Mouse (Mus musculus) T-helper 2 cell (primary cell): ENCODE results near the gene Spg7.
"Not testable (repeated sequence)": the region's sequence is repeated elsewhere in the genome, so short reads cannot be mapped to it uniquely, and the experiment has no call there.

Experiments used
- in situ Hi-C: fragments of 300-600 bp; cut with MboI, MseI; formaldehyde crosslinking; loops from one replicate; pipeline ENCODE4 v1.15.1; 2025; ENCODE audit warnings: high pct_unique_total_duplicates

Gene Spg7

DNA sequence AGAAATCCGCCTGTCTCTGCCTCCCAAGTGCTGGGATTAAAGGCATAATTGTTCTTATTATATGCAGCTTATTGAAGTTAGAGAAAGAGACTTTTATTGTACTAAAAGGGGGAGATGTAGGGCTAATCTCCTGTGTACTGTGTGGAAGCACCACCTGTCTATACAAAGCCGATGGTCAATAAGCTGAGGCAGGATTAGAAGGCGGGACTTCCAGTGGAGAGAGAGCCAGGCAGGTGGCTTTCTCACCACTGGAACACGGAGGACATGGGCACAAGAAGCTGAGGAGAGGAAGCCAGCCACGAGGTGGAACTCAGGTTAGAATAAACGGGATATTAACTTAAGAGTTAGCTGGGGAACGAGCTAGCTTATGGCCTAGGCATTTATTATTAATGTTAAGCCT, at the start of gene Spg7:
Gene Spg7, plus strand, starts transcription at position 222 of the 400 bp plus-strand sequence.
- in situ Hi-C loops, result no loop called here

DNA sequence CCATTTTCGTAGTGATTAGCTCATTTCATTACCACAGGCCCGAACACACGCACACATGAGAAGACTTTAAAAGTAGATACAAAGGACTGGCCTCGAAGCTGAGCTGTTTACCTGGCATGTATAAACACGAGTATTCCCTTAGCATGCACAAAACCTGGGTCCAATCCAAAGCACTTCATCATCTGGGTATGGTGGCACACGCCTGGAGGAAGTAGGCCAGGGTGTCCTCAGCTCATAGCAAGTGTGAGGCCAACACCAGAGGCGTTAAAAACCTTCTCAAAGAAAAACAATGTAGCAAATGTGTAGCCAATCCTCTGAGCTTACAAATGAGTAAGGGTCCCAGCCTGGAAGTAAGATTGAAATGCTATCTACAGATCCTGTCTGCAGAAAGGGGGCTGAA, 48.3 kb upstream of the Spg7 start:
- in situ Hi-C loops, result loop anchor here (25.0 kb wide), 1 partner anchor 1248 kb away; no protein-coding TSS in a partner anchor

DNA sequence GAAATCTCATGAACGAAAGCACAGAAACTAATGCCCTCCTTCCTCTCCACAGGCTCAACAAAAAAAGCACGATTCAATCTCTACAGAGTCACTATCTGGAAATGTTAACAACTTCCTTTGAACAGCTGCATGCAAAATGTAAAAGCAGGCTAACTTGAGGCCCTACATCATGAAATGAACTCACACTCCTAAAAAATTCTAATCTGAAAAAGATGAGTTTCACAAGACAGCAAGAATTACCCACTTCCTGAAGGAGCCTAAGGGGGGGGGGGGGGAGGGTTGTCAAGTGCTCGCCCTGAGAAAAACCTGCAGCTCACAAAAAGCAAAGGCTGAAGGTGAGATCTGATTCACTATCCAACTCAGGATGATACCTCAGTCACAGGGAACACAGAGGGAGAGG, 47.7 kb upstream of the Spg7 start:
- in situ Hi-C loops, result loop anchor here (25.0 kb wide), 1 partner anchor 1247 kb away; no protein-coding TSS in a partner anchor

DNA sequence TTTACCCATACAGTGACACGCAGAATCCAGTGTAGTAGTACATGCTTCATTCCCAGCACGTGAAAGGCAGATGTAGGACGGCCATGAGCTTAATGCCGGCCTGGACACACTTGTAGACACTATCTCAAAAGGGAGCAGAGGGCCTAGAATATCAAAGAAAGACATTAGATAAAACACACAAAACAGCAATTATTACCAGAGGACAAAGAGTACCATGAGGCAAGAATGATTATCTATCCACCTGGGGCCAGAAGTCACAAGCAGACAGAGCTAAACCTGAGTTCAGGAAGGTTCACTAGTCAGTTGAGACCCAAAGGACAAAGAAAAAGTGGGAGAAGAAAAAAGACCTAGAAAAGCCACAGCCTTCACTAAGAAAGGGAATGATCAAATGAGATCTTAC, 45.6 kb upstream of the Spg7 start:
- in situ Hi-C loops, result loop anchor here (25.0 kb wide), 1 partner anchor 1245 kb away; no protein-coding TSS in a partner anchor

DNA sequence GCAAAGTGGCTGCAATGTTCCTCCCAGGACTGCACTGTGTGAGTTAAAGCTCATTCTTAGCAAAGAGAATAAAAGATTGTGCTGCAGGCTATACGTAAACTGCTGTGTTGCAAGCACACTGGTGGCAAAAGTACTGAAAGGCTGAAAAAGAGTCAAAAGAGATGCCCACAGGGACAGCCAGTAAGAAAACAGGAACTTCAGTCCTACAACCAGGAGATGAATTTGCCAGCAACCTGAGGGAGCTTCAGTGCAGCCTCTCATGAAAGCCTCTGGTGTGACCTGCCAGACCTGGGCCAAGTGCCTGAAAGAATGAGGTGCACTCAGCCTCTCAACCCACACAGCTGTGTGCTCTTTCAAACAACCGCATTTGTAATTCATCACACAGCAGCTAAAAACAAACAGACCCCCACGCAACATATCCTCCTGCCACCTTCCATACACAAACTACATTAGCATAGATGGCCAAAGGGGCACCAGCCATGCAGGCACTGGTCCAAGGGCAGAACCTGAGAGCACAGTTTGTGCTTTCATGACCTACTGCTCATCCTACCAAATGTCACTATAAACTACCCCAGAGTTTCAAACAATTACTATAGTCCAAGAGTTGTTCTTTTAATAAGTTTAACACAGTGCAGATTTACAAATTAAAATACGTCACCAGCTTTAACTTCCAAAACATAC, 44.1 kb upstream of the Spg7 start:
- in situ Hi-C loops, result loop anchor here (25.0 kb wide), 1 partner anchor 1244 kb away; no protein-coding TSS in a partner anchor

DNA sequence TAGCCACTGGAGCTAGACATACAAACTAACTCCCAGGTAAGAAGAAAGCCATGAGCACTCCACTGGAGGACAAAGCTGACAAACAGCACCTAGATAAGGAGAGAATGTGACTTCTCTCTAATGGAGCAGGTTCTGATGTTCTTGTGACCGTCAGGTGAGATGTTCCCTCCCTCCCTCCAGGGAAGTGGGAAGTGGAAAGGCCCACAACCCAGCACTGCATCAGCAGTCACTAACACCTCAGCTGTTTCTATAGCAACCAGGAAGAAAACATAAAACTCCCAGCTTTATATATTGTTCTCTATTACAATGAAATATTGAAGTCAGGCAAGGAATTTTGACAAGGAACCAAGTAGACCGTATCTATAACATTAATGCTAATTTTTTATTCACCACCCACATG, 42.7 kb upstream of the Spg7 start:
- in situ Hi-C loops, result loop anchor here (25.0 kb wide), 1 partner anchor 1242 kb away; no protein-coding TSS in a partner anchor

DNA sequence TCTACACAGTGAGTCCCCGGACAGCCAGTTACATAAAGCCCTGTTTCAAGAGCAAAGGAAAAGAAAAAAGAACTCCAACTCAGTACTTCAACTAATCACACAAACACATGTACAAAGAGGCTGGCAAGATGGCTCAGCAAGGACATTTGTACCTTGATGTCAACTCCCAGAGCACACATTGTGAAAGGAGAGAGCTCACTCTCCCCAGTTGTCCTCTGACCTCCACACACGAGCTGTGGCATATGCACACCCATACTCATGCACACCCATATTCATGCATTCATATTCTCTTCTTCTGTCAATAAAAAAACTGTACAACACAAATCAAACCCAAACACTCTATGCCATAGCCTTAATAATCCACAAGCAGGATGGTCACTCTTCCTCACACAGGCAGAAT, 41.9 kb upstream of the Spg7 start:
- in situ Hi-C loops, result loop anchor here (25.0 kb wide), 1 partner anchor 1241 kb away; no protein-coding TSS in a partner anchor

DNA sequence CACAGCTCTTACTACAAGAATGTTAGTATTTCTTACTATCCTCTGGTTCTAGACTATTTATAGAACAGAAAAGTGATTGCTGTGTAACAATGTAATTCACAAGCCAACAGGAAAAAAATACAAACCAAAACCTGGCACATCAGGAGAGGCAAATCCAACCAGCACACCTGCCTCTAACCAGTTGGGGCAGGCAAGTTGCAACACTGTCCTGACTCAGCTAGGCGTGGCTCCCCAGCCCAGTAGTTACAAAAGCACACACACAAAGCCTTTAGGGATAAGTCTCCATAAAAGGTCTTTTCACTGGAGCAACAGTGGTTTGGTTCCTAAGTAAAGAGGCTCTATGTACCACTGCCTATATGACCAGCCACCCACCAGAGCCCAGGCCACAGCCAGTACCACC, 41.5 kb upstream of the Spg7 start:
- in situ Hi-C loops, result loop anchor here (25.0 kb wide), 1 partner anchor 1241 kb away; no protein-coding TSS in a partner anchor

DNA sequence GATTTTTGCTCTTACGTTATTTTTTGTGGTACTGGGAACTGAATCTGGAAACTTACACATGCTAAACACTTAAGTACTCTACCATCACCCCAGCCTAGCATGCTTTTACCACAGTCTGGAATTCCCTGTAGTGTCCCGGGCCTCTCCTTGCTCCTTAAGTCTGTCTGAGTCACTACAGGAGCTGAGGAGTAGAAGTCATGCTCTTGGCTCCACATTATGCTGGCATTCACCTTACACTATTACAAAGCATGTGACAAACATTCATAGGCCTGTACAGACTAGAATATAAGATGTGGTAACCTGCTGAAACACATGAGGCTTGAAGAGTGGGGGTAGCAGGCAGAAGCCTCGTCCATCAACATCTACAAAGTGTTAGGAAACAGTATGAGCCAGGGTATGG, 40.0 kb upstream of the Spg7 start:
- in situ Hi-C loops, result loop anchor here (25.0 kb wide), 1 partner anchor 1240 kb away; no protein-coding TSS in a partner anchor

DNA sequence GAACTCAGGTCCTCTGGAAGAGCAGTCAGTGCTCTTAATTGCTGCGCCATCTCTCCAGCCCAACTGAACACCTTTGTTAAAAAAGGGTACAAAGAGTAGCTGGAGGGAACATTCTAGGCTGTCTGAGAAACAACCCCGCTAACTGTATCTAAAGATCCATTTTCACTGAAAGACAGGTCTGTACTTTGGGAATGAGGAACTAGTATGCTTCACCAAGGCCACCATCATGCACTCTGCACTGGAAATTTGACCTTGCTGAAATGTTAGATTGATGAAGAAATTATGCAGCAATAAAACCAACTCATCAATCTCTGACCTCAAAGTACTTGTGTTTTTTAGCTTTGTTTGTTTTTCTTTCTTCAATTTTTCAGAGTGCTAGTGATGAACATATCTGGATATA, 38.5 kb upstream of the Spg7 start:
- in situ Hi-C loops, result loop anchor here (25.0 kb wide), 1 partner anchor 1238 kb away; no protein-coding TSS in a partner anchor

DNA sequence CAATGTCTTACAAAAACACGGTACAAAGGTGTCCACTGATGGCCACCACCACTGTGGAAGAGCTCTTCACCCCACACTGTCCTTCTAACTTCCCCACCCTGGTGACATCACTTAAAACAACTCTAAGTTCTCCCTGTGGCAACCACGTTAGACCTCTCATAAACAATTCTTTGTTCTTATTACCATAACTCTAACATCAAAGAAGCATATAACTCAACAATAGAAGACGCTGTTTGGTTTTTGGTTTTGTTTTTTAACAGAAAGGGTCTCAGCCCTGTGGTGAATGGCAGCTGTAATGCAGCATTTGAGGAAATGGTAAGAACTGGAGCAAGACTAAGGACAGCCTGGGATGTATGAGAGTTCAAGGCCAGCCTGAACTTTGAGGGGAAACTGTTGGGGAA, 36.8 kb upstream of the Spg7 start:
- in situ Hi-C loops, result no loop called here

DNA sequence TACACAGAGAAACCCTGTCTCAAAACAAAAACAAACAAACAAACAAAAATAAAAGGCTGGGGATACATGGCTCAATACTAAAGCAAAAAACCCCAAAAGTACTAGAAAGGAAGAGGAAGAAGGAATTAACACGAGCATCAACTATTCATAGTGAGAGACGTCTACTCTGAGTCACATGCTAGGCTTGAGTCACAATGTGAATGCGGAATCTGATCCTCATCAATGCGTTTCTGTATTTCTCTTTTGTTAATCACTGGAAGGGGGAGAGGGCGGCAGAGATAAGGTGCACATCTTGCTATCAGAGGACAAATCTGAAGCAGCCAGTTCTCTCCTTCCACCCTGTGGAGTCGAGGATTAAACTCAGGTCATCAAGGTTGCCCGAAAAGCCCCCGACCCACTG, 35.0 kb upstream of the Spg7 start:
- in situ Hi-C loops, result no loop called here

DNA sequence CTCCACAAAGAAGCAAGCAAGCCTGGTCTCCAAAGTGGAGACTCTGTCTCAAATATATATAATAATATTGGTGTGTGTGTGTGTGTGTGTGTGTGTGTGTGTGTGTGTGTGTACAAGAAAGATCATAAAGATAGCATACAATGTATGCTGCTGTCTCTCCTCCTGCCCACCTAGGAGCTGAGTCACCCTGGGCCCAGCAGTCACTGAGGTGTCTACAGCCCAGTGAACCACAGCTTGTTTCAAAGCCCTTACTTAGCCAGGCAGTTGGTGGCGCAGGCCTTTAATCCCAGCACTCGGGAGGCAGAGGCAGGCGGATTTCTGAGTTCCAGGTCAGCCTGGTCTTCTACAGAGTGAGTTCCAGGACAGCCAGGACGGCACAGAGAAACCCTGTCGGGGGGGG, 32.7 kb upstream of the Spg7 start:
- in situ Hi-C loops, result not testable (repeated sequence)

DNA sequence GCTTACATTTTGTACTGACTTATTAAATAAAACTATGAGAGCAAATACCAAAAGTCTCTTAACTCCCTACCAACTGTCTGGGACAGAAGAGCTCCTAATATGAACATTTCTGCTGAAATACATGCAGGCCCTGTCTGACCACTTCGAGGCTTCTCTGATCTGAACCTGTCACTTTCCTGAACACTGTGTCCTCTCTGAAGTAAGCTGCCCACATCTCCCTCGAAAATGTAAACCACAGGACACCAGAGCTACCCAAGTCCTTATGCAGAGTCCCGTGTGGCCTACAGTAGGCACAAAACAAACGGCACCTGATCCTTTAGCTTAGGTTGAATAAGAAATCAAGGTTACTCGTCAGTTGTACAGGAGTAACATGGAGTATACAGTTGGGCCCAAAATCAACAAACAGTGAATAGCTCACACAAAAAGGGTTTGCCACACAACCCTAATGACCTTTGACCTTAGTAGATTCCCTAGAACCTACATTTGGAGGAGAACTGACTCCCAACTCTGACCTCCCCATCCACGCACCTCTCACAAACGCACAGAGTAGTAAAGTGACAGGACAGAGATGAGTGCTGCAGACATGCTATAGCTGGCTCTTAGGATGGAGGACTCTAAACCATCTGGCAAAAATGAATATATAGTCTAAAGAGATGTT, 31.3 kb upstream of the Spg7 start:
- in situ Hi-C loops, result no loop called here

DNA sequence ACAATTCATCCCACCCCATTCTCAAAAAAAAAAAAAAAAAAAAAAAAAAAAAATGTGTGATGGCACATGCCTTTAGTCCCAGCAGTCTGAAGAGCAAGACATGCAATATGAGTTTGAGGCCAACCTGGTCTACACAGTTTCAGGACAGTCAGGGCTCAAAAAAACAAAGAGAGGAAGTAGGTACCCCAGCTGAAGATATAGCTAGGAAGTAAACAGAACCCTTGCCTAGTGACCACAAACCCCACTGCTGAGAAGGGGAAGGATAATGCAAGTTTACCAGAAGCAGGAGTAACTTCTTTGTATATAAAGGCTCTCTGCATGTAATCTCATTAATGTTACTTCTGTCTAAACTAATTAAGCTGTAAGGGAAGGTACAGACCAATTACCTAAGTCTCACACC, 30.0 kb upstream of the Spg7 start:
- in situ Hi-C loops, result no loop called here

DNA sequence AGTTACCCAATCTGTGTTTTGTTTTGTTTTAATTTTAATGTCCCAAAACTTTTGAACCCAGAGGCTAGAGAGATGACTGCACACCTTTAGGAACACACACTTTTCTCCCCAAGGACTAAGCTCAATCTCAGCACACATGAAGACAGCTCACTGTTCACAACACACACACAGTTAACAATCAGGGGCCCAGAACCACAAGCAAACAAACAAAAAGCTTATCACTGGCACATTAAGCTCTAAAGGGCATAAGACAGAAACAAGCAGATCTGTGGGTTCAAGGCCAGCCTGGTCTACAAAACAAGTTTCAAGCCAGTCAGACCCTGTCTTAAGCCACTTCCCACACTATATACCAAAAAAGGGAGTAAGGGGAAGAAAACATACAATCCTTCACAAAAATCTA, 29.3 kb upstream of the Spg7 start:
- in situ Hi-C loops, result no loop called here

DNA sequence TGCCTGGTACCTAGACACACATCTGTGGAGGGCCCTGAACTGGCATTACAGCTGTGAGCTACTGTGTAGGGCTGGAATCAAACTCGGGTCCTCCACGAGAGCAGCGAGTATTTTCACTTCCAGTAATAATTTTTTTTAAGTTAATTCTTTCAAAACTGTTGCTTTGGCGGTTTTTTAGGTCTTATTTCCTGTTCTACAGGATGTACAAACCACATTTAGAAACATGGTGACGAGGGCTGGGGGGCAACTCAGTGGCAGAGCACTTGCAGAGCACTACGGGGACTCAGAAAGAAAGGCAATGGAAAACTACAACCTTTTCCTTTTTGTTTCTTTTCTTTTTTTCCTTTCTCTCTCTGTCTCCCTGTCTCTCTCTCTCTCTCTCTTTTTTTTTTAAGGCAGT, 28.6 kb upstream of the Spg7 start:
- in situ Hi-C loops, result no loop called here

DNA sequence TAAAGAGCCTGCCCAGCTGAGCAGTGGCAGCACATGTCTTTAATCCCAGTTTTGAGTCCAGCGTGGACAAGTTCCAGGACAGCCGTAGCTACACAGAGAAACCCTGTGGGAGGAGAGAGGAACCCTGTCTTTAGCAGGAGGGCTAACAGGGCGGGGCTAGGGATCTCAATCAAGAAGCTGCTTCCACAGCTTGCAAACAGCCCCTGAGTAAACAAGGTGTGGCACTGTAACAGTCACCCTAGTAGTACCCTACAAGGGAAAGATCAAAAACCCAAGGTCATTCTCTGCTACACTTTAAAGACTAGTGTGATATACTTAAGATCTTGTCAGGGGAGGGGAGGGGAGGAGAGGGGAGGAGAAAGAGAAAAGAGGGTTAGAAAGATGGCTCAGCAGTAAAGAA, 25.8 kb upstream of the Spg7 start:
- in situ Hi-C loops, result no loop called here

DNA sequence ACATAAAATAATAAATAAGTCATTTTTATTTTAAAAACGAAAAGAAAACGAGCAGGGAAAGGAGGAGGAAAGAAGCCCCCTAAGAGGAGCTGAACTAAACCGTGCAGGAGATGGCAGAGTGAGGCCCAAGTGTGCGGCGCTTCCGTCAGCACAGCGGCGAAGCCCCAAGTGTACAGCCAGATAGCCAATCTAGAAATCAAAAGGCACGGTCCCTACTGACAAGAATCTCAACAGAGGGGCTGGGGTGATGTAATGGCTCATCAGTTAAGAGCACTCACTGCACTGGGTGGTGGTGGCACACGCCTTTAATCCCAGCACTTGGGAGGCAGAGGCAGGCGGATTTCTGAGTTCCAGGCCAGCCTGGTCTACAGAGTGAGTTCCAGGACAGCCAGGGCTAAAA, 25.3 kb upstream of the Spg7 start:
- in situ Hi-C loops, result no loop called here

DNA sequence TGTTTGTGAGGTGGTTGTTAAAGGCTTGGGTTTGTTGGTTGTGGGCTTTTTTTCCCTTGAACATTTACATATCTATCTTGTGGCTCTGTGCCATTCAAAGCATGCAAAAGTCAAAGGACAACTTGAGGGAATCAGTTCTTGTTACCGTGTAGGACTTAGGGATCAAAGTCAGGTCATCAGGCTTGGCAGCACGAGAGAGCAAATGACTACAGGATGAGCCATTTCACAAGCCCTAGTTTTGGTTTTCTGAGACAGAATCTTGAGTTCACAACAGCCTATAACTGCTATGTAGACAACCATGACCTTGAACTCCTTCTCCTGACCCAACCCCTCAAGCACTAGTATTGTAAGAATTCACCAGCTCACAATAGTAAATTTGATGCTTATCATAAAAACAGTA, 24.4 kb upstream of the Spg7 start:
- in situ Hi-C loops, result no loop called here

DNA sequence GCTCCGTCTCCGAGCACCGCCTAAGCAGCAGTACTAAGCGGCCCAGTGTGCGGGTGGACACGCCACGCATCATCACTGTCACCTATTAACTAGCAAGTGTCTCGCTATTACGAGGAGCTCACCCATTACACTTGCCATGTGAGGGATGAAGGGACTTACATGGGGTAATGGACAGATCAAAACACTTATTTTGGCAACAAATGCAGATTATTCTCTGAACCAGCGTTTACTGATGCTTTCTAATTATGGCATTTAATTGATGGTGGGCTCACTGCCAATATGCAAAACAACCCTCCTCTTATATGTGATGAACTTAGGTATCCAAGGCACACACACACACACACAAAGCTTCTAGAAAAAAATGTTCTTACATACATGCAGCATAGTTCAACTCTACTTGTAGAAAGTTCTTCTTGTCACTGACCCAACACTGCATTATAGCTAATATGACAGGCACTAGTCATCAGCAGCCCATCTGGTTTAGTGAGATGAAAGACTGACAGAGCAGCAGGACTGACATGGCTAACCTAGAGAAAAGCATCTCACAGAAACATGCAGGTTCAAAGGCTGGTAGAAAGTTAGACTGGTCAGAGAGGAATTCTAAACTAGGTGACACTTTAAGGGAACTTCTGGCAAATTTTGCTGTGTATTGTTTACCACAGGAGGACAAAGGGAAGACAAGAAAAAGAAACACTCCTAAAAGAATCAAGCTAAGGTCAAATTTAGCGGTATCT, 23.2 kb upstream of the Spg7 start:
- in situ Hi-C loops, result no loop called here

DNA sequence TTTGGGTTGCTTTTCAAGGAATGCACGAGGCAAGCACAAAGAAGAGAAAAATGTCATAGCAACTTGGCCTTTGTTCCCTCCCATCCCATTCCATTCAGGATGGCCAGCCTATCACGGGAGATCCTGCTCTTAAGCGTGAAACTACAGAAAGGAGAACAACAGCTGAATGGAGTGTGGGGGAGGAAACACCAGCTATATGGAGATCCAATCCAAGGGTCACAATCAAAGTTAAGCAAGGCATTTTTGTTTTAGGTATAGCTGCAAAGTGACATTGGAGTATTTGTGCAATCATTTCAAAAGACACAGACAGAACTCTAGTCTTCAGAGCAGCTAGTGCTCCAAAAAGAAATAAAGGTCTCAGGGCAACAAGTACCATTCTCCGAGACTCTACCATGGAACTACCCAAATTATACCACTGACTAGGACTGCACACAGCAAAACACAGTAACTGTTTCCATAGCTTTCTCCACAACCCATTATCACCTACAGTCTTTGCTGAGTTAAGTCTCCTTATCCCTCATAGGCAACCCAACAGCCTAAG, 22.6 kb upstream of the Spg7 start:
- in situ Hi-C loops, result no loop called here
